Mouse (Mus musculus) heart, postnatal 0 days (tissue): ENCODE results near the gene Ccdc189.

Source experiments
- CTCF ChIP-seq: IDR thresholded peaks from 2 replicates; pipeline ENCODE4 v1.5.1; 2016; ENCODE audit warnings: antibody characterized with exemption, control low read depth, low read depth
- EP300 ChIP-seq: IDR thresholded peaks from 2 replicates; pipeline ENCODE4 v1.6.1; 2016; ENCODE audit warnings: antibody characterized with exemption, low read depth

DNA sequence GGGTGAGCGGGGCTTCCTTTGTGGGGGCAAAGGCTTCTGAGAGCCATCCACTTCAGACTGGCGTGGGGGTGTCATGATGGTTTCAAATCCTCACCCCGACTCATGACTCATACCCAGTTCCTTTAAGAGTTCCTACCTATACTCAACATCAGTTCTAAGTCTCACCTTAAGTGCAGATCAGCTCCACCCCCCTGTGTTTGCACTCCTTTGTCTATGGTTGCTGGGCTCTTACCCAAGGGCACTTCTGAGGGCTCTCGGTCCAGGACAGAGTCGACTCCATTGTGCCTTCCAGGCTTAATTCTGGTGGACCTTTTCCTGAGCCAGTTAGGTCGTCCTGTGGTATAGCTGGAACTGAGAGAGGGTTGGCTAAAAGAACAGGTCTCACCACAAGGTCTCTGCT is 18.8 kb upstream of the Ccdc189 start:
- TF ChIP-seq CTCF (no peak), EP300 (no peak)
